Mouse (Mus musculus): ENCODE results near the gene Zbtb45. TPM values are rescaled to one million over a fixed set of nuclear protein-coding genes. Genes with fewer than 3 reads are reported as not detected.

Zbtb45 gene
- polyA plus RNA-seq, 1 experiment from 2014 or later: 31.8 TPM

Other genes starting within 250 kb of the Zbtb45 start
- 13.8 and 15.7 TPM in 2 replicates for gene Zscan18, start 206.4 kb downstream of the Zbtb45 start, polyA plus RNA-seq (2016; fragmentation: Nextera tagmentation; extraction: Ambion mirVana)
- 14.8 and 16.8 TPM in 2 replicates for gene Zfp329, start 191.2 kb downstream of the Zbtb45 start, polyA plus RNA-seq (2016; fragmentation: Nextera tagmentation; extraction: Ambion mirVana)
- gene Zfp110, start 175.3 kb downstream of the Zbtb45 start, polyA plus RNA-seq (2016; fragmentation: Nextera tagmentation; extraction: Ambion mirVana): 30.4 and 32.6 TPM in 2 replicates
- 5.0 and 7.4 TPM in 2 replicates for gene Zfp128, start 128.9 kb downstream of the Zbtb45 start, polyA plus RNA-seq (2016; fragmentation: Nextera tagmentation; extraction: Ambion mirVana)
- gene Zscan22, start 112.2 kb downstream of the Zbtb45 start, polyA plus RNA-seq (2016; fragmentation: Nextera tagmentation; extraction: Ambion mirVana): 22.4 and 23.1 TPM in 2 replicates
- 1,082 and 1,228 TPM in 2 replicates for gene Rps5, start 87.7 kb downstream of the Zbtb45 start, polyA plus RNA-seq (2016; fragmentation: Nextera tagmentation; extraction: Ambion mirVana)
- gene Rnf225, start 82.6 kb downstream of the Zbtb45 start, polyA plus RNA-seq (2016; fragmentation: Nextera tagmentation; extraction: Ambion mirVana): 0.66 and 0.94 TPM in 2 replicates
- gene Zfp324, start 44.2 kb downstream of the Zbtb45 start, polyA plus RNA-seq (2016; fragmentation: Nextera tagmentation; extraction: Ambion mirVana): 8.4 and 12.0 TPM in 2 replicates
- 14.0 and 14.9 TPM in 2 replicates for gene Zfp446, start 32.2 kb downstream of the Zbtb45 start, polyA plus RNA-seq (2016; fragmentation: Nextera tagmentation; extraction: Ambion mirVana)
- gene Slc27a5, start 11.8 kb downstream of the Zbtb45 start, polyA plus RNA-seq (2016; fragmentation: Nextera tagmentation; extraction: Ambion mirVana): not detected in 2 replicates
- 561 and 585 TPM in 2 replicates for gene Trim28, start 10.9 kb downstream of the Zbtb45 start, polyA plus RNA-seq (2016; fragmentation: Nextera tagmentation; extraction: Ambion mirVana)
- gene Chmp2a, start 24.8 kb upstream of the Zbtb45 start, polyA plus RNA-seq (2016; fragmentation: Nextera tagmentation; extraction: Ambion mirVana): 79.6 and 84.2 TPM in 2 replicates
- gene Ube2m, start 28.2 kb upstream of the Zbtb45 start, polyA plus RNA-seq (2016; fragmentation: Nextera tagmentation; extraction: Ambion mirVana): 182 and 208 TPM in 2 replicates
- gene Mzf1, start 44.7 kb upstream of the Zbtb45 start, polyA plus RNA-seq (2016; fragmentation: Nextera tagmentation; extraction: Ambion mirVana): 3.3 and 4.4 TPM in 2 replicates
- gene Vmn1r85, start 85.1 kb upstream of the Zbtb45 start, polyA plus RNA-seq (2016; fragmentation: Nextera tagmentation; extraction: Ambion mirVana): not detected in 2 replicates
- not detected in 2 replicates for gene Vmn1r86, start 109.9 kb upstream of the Zbtb45 start, polyA plus RNA-seq (2016; fragmentation: Nextera tagmentation; extraction: Ambion mirVana)
- gene Vmn1r87, start 130.1 kb upstream of the Zbtb45 start, polyA plus RNA-seq (2016; fragmentation: Nextera tagmentation; extraction: Ambion mirVana): not detected in 2 replicates
- gene Vmn1r88, start 149.5 kb upstream of the Zbtb45 start, polyA plus RNA-seq (2016; fragmentation: Nextera tagmentation; extraction: Ambion mirVana): not detected in 2 replicates
- not detected in 2 replicates for gene Vmn1r89, start 203.0 kb upstream of the Zbtb45 start, polyA plus RNA-seq (2016; fragmentation: Nextera tagmentation; extraction: Ambion mirVana)

Measured in limb, embryonic 10.5 days (tissue).